Mouse (Mus musculus) 3T3-L1 (cell line): ENCODE data around the gene Ifi27l2a.

Source experiments
- DNase-seq: peaks from one replicate; pipeline ENCODE4 v3.0.0-alpha.2; 2015; ENCODE audit warnings: low read depth, low spot score

Ifi27l2a gene

DNA sequence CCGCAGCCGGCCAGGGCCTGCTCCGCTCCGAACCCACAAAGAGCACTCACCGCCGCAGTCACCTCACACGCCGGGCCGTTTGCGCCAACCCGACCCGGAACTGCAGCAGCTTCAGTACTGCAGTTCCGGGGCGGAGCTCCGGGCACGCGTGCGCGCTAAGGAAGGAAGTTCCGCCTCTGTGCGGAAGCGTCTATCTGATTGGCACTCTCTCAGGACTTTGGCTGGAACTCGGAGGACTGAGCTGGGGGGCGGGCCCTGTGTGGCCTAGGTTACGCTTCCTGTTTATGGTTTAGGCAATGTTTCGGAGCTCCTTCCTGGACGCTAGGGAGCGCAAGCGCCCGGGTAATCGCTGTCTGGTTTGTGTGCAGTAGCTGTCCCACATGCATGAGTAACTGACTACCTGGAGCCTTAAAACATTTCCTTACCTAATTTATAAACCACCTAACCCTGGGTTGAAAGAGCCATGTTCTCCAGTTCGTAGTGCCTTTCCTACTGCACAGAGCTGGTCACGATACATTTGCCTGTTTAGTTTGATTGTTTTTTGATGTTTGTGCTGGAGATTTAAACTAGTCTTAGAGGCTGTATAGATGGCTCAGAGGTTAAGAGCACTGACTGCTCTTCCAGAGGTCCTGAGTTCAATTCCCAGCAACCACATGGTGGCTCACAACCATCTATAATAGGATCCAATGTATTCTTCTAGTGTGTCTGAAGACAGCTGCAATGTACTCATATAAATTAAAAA is 17.6 kb downstream of the Ifi27l2a start, which contains the start of gene Ddx24:
Gene Ddx24, minus strand, starts transcription at position 102 of the 742 bp plus-strand sequence.
- DNase-seq = peak; percentile 99

DNA sequence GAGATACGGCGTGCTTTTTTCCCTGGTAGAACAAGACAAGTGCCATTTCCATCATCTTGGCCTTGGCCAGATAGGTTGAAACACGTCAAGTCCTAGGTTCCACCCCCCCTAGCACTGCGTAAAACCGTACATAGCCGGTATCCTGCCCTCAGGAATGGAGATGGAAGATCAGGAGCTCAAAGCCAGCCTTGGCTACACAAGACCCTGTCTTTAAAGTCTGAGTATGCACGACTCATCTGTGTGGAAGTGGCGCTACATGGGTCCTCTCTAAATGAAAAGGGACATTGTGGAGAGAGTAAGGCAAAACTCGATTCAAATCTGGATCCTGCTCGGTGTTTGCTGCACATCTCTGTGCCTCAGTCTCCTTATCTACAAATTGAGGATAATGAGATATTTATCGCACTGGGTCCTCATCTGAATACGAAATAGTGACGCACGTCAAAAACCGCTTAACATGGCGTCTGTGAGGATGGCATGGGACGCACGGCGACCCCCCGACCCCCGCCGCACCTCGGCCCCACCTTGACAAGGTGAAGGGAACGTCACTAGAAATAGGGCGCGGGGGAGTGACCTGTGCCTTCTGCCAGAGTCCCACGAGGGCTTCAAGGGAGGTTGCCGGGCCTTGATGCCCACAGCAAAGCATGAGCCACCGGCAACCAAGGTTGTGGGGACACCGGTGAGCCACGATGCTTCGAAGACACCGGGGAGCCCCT is 18.3 kb downstream of the Ifi27l2a start:
- DNase-seq = no peak

DNA sequence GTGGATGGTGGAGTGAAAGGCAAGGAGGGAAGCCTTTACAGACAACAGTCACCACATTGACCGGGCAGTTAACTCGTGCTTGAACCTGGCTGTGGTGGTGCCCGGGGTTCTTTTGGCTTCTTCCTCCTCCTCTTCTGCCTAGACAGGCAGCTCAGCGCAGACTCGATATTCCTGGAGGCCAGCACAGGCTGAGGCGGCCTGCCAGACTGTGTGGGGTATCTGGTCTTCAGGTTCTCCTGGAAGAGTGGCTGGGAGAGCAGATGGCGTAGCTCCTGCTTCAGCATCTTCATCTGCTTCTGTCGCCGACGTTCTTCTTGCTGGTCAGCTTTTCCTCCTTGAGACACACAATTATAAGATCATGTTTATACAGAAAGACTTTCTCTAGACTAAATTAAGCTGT is 35.3 kb downstream of the Ifi27l2a start:
- no peak for DNase-seq

DNA sequence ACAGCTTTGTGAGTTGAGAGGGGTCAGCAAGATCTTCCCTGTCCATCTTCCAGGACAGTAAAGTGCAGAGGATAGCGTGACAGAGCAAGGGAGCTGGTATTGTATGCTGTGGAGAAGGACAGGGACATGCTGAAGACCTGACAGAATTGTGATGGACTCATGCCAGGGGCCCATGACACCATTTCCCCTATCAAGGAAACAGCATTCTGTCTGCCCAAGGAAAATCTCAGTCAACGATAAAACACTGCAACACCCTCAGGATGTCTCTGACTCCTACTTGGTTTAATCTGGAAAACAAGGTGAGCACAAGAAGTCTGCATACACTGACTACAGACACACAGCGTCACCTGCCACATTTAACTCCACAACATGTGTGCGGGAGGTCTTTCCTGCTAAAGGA is 35.8 kb downstream of the Ifi27l2a start, which contains the start of gene 9330161L09Rik:
Gene 9330161L09Rik, minus strand, starts transcription at position 101 of the 400 bp plus-strand sequence.
- DNase-seq = no peak

DNA sequence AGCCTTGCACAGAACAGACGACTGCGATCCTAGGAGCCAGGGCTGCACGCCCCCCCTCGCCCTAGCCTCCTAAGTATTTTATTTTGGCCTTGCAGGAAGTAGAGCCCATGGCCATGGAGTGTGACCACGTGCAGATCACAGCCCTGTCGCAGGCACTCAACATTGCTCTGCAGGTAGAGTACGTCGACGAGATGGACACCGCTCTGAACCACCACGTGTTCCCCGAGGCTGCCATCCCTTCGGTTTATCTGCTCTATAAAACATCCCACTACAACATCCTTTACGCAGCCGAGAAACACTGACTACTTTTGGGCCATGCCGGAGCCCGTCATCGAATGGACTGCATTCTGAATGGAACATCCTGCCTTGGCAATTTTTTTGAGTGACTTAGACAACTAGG is 39.3 kb downstream of the Ifi27l2a start:
- DNase-seq = no peak

DNA sequence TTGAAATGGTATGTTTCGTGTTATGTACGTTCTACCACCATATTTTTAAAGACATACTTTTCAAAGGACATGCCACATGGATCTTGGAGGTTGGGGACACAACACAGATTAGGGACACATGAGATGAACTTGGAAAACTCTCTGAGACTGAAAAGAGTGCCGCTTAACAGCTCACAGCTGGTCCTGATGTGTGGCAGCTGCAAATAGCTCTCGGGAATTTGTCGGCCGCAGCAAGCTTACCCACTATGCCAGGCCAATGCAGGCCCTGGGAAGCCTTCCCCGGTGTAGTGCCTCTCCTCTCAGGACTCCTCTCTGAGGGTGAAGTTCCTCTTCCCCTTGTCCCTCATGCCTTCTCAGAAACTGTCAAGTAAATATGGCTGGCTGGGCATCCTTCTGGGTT is 46.7 kb downstream of the Ifi27l2a start:
- no peak for DNase-seq

DNA sequence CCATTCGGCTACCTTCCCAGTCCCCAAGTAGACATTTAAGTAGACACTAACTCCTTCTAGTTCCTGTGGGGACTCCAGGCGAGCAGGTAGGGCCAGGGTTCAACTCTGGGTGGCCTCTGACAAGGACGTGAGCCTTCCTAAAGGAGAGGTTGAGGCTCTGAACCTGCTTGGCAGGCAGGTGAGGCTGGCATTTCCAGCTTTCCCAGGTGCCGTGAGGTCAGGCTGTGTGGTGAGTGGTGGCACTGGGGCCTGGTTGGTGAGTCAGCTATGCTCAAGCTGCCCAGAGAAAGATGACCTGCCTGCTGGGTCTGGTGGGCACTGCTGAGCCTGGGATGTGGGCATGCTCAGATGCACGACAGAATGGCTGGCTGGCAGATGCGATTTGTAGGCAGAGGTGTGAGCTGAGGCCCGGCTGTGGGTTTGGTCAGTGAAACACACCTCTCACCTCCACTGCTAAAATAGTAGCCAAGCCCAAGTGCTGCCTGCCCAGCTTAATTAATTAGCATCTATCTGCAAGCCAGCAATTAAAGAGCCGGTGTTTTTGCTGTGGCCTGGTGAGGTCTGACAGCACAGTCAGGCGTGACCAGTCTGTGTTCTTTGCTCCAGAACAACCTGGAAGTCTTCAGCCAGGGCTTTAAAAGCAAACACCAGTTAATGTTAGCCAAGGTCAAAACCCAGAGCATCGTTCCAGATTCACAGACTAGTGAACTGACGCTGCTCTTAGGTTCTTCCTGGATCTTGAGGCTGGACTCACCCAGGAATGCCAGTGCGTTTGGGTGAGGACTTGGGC is 47.8 kb downstream of the Ifi27l2a start:
- no peak for DNase-seq

DNA sequence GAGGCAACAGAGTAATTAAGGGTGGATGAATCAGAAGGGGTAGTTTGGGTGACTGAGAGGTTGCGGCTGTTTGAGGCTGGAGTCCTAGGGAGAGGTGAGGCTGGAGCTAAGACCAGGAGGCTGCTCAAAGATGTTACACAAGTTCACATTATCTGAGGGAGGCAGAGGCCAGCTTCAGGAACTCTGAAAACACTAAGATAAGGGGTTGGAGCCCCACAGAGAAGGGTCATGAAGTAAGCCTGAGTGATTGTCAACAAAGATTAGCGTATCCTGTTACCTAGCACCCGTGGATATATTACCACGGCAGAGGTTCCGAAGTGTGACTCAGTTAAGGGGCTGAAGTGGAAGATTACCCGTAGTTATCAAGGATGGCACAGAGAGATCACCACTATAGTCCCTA is 50.0 kb downstream of the Ifi27l2a start:
- DNase-seq = no peak
